Mouse (Mus musculus) layer of hippocampus, adult 8-10 months (tissue): ENCODE results near the gene Bckdk. TPM values are rescaled to one million over a fixed set of nuclear protein-coding genes. Genes with fewer than 3 reads are reported as not detected.
"Not testable (repeated sequence)": the region's sequence is repeated elsewhere in the genome, so short reads cannot be mapped to it uniquely, and the experiment has no call there.

Experiments
- DNase-seq, 2 experiments: peaks; one replicate each; pipeline ENCODE4 v3.0.0; 2022; ENCODE audit warnings: low spot score in 2 of 2
- total RNA-seq, 4 experiments: library from RNA; stranded (reverse); gene quantifications; 2 replicates each; pipeline ENCODE4 v1.2.4; 2022

Gene Bckdk
- total RNA-seq, 4 experiments from 2014 or later = 42.0 to 45.2 (median 42.2) TPM

DNA sequence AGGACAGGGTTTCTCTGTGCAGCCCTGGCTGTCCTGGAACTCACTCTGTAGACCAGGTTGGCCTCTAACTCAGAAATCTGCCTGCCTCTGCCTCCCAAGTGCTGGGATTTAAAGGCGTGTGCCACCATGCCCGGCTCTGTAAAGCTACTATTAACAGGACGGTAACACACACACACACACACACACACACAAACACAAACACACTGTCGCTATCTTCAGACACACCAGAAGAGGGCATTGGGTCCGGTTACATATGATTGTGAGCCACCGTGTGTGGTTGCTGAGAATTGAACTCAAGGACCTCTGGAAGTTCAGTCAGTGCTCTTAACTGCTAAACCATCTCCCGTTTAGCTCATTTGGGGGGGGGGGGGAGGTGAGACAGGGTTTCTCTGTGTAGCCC, 8.0 kb upstream of the Bckdk start:
- not testable (repeated sequence) for DNase-seq

DNA sequence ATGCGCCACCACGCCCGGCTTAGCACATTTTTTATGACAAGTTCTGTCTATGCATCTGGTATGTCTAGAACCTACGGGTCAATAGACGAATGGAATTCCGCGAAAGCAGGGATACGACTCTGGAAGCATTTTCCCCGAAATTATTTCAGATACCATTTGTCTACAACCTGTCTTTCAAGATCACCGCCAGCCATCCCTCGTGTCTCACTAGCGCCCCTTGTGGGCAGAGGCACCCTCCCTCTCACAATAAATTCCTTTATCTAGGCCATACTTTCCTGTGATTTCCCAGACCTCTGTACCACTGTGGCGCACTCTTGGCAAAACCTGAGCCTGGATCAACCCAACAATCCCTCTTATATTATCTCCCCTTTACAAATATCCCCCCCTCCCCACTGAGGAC, 7.5 kb upstream of the Bckdk start:
- DNase-seq = peak in 1 of 2 experiments; percentile 51

DNA sequence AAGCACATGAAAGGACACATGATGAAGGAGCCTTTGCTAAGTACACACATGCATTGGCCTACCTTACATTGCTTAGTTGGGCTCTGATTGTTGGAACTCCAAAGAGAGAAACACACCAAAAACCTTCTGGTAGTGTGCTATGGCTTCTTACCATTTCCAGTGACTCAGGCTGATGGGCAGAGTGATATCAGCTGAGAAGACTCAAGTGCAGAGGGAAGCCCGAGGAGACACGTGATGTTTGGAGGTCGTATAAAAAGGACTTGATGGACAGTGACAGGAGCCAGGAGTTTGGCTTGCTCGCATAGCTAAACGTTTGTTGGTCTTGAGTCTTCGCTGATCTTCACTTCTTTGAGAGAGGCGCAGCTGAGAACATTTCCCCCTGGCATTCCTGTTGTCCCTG, 6.3 kb upstream of the Bckdk start:
- DNase-seq = no peak

DNA sequence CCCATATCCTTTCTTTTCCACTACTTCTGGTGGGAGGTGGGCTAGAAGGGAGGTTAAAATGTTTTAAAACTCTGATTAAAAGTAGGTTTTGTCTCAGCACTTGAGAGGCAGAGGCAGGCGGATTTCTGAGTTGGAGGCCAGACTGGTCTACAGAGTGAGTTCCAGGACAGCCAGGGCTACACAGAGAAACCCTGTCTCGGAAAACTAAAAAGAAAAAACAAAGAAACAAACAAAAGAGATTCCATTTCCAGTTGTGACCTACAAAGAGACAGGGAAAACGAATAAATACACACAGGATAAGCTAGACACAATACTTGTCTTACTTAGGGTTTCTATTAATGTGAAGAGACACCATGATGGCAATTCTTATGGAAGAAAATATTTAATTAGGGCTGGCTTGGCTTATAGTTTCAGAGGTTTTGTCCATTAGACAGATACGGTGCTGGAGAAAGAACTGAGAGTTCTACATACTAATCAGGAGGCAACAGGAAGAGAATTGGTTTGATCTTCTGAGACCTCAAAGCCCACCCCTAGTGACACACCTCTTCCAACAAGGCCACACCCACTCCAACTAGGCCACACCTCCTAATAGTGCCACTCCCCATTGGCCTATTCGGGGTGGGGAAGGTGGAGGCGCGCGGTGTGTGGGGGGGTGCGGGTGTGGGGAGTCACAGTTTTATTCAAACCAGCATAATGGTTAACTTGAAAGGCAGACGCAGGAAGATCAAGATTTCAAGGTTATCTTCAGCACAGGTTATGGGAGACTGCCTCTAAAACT, 5.5 kb upstream of the Bckdk start:
- DNase-seq = no peak

DNA sequence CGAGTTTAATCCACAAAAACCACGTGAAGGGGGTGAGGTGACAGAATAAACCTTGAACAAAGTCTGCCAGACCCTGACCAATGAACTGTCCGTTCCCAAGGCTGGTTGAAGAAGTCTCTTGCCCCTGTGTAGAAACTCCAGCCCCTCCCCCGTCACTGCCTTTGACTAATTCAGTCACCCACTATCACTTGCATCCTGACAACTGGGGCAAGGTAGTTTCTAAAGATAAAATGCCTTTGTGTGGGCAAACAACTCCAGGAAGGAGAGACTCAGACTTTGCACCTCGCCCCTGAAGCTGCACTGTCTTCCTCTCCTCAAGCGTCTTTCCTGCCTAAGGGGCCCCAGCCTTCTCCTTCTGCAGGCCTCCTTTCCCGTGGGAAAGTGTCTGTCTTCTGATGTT, 3.9 kb upstream of the Bckdk start:
- no peak for DNase-seq

DNA sequence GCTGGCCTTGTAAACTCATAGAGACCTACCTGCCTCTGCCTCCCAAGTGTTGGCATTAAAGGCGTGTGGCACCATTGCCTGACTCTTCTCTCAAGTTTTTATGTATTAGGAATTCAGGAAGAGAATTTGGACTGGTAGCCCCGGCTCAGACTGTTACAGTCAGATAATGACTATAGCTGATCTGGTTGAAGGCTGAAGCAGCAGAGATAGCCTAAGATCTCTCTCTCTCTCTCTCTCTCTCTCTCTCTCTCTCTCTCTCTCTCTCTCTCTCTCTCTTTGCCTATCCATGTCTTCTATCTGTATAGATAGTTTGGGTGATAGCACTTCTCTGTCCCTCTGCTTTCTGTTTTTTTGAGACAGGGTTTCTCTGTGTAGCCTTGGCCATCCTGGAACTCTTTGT, 2.1 kb upstream of the Bckdk start:
- DNase-seq = no peak

DNA sequence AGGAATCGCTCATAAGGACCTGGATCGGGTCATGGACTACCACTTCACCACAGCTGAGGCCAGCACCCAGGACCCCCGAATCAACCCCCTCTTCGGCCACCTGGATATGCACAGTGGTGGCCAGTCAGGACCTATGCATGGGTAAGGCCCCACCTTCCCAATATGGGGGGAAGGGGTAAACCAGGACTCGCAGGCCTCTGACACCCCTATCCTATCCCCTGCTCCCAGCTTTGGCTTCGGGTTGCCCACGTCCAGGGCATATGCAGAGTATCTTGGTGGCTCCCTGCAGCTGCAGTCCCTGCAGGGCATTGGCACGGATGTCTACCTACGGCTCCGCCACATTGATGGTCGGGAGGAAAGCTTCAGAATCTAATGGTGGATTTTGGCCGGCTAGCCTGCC, 4.1 kb downstream of the Bckdk start:
- DNase-seq = no peak

DNA sequence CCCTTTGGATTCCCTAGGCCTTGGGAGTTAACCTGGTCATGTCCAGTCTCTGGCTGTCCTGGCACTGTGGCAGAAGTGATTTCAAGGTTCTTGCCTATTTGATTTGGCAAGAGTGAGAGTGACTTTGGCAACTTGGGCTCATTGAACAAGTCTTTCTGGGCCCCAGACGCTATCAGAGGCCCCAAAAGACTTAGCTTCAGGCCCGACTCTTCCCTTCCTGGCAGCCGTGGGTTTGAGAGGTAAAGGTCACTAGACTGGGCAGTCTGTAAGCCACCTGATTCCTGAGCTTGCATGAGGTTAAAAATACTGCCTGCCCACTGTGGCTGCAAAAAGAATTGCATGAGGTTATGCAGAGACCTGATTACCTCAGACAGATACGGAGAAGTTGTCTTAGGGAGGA, 4.8 kb downstream of the Bckdk start:
- DNase-seq = no peak

DNA sequence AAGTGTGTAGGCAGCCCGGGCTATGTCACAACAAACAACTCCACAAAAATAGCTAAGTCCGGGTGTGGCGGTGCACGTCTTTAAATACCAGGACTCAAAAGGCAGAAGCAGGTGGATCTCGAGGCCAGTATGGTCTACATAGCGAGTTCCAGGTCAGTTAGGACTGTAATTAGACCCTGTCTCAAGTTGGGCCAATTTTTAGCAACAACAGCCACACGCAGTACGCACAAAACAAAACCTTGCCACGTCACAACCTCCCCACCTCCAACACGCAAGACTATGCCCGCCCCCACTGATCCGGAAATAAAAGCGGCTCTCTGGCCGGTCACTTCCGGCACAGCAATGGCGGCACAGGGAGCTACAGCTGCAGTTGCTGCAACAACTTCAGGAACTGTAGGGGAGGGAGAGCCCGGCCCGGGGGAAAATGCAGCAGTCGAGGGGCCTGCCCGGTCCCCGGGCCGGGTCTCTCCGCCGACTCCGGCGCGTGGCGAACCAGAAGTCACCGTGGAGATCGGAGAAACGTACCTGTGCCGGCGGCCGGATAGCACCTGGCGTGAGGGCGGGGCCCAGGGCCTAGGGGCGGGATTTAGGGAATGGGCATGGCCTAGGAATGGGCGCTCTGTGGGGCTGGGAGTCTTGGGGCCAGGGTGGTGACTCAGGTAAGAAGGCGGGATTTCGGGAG, 8.4 kb downstream of the Bckdk start, which contains the start of gene Kat8:
Gene Kat8 (plus strand): TSS at position 327 of the 682 bp plus-strand sequence.
- peak; percentile 82 to 84 for DNase-seq

DNA sequence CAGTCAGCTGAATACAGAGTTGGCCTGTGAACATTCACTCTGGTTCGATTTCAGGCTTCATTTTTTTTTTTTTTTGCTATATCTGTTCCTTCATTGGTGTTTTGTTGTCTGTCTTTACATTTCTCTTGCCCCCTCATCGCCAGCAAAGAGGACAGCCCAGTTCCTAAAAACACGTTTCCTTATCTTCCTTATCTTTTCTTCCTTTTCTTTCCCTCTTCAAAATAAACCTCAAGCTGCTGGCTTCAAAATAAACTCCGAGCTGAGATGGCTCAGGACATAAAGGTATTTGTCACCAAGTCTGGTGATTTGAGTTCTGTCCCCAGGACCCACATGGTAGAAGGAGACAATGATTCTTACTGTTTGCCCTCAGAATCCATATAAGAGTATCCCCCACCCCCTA, 9.1 kb downstream of the Bckdk start:
- DNase-seq = no peak

DNA sequence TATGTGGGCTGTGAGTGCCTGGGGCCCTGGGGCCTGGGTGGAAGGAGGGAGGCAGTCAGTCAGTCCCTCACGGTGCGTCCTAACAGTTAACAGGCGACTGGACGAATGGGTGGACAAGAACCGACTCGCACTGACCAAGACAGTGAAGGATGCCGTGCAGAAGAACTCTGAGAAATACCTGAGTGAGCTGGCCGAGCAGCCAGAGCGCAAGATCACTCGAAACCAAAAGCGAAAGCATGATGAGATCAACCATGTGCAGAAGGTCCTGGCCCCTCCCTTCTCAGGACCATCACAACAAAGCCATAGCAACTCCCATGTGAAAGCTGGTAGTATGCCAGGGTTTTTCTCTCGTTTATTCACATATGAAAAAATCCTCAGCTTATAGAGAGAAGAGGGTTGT, 11.4 kb downstream of the Bckdk start:
- no peak for DNase-seq

DNA sequence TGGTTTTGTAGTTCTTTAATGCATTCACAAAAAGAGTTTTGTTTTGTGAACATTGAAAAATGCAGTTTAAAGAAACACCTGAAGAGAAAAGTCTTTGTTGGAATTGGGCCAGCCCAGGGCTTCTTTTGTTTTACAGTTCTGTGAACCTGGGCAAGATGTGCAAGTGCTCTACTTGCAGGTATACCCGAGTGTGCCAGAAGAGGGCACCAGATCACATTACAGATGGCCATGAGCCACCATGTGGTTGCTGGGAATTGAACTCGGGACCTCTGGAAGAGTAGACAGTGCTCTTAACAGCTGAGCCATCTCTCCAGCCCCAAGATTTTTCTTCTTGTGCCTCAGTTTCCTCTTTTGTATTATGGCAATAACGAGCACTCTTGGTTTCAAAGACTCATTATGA, 14.3 kb downstream of the Bckdk start:
- no peak for DNase-seq

DNA sequence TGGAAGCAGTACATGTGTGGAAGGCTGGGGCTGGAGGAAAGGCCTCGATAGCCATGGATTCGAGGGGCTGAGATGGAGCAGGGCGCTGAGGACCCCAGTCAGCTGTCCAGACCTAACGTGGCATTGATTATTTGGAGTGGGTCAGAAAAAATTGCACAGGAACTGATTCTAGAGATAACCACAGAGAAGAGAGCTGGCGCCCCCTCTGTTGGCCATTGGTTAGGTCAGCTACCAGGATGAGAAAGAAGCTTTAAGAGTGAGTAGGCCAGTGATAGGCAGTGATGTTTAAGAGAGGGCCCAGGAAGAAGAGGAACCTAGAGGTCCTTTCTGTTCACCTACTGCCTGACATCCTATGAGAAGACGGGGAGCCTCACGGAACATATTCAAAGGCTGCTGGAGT, 15.4 kb downstream of the Bckdk start:
- no peak for DNase-seq

DNA sequence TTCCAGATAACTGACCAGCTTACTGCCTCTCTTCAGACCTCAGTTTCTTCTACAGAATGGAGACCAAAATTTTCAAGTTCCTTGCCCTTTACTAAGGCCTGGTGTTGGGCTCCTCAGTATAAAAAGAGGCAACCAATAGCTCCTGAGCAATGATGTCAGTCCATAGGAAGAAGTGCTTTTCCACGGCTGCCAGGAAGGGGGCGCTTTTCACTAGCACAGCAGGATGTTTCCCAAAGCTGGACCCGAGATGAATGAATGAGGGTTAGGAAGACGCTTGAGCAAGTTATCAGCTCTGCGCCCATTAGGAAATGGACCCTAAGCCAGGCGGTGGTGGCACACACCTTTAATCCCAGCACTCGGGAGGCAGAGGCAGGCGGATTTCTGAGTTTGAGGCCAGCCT, 17.6 kb downstream of the Bckdk start:
- DNase-seq = no peak

DNA sequence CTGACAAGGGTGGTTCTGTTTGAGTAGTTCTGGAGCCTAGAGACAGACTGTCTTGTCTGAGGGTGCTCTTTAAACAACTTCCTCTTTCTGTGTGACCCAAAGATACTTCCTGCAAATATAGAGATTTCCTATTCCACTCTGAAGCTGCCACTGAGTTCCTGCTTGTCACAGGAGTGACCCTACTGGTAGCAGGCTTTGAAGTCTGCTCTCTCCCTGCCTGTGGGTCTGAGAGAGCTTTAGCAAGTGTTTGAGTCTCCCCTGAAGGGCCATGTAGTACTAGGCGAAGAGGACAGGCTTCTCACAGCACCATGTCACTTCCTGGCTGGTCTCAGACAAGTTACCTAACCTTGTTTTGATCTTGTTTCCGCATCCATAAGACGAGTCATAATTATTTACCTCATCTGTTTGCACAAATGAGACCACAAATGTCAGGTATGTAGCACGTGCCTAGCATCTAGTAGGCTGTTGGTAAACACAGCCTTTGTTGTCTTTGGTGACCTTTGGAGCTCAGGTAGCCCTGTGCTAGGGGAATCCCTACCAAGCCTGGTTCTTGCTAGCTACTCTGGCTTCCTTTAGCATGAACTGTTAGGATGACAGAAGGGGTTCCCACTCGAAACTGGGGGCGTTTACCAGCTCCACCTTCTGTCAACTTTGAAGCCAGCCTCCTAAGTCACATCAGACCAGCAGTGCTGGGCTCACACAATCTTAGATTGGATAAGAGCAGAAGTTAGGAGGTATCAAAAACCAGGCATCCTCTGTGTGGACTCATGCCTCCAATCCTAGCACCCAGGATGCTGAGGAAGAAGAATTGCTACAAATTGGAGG, 18.8 kb downstream of the Bckdk start:
- DNase-seq = no peak

DNA sequence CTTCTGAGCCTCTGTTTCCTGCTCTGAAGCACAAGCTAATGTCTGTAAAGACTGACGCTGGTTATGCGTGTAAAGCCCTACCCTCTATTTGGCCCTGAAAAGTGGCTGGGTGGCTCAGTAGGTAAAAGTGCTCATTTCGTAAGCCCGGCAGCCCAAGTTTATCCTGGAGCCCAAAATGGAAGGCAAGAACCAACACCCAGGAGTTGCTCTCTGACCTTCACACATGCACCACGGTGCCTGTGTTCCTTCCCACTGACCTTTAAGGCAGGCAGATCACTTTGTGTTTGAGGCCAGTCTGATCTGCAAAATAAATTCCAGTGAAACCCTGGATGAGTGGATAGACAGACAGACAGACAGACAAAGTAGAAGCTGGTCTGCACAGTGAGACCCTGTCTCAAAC, 19.8 kb downstream of the Bckdk start:
- DNase-seq = no peak

DNA sequence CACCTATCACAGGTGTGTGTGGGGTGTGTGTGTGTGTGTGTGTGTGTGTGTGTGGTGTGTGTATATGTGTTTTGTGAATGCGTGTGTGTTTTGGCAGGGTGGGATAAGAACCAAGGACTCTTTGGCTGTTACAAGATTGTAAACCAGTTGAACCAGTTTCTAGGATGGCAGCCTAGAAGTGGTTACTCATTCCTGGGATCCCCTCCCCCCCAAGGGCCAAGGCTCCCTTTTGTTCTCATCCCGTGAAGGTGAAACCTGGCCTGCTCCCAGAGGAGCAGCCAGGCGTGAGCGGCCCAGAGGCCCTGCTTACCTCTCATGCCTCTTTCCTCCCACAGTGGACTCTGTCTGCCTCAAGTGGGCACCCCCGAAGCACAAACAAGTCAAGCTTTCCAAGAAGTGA, 21.4 kb downstream of the Bckdk start:
- DNase-seq = no peak

DNA sequence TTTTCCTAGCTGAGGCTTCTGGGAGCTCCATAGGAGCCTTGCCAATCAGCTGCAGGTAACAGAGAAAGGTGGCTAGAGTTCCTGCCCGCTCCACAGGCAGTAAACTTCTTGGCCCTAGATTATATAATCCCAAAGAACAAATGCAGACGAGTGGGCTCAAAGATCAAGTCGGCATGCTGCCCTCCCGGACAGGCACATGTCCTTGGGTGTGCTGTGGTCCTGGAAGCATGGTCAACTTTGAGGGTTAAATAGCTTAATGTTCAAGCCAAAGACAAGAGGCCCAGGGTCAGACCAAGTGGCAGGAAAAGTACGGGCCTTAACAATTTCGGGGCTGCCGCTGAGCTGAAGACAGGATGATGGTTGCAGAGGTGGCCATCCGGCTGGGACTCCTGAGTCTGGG, 22.2 kb downstream of the Bckdk start:
- DNase-seq = no peak

DNA sequence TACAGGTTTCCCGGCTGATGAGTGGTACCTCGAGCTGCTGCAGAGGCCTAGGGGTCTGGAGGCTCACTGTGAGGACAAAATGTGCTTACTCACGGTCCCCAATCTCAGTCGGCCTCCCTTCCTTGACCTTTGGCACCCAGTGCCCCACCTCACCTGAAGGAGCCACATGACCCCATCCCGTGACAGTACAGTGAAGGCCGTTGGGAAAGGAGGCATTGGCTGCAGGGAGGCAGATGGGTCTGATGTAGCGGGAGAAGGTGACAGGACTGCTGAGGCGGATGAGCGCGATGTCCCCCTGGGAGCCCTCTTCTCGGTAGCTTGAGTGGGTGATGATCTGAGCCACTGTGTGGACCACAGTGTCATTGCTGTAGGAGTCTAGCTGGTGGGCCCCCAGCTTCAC, 23.0 kb downstream of the Bckdk start:
- no peak for DNase-seq

DNA sequence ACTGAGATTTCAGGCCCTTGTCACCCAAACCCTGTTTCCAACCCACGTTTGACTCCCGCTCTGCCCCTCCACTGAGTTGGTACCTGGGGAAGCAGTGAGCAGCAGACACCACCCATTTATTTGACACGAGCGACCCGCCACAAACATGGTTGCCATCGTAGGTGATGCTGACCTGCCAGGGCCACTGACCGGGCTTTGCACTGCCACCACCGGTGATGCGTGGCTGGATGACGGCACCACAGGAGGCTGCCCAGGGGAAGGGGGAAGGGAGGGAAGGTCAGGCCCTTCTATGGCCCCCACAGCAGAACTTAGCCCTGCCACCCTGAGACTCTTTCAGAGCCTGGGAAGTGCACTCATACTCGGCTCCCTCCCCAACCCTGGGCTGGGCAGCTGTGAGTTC, 23.8 kb downstream of the Bckdk start:
- DNase-seq = no peak

DNA sequence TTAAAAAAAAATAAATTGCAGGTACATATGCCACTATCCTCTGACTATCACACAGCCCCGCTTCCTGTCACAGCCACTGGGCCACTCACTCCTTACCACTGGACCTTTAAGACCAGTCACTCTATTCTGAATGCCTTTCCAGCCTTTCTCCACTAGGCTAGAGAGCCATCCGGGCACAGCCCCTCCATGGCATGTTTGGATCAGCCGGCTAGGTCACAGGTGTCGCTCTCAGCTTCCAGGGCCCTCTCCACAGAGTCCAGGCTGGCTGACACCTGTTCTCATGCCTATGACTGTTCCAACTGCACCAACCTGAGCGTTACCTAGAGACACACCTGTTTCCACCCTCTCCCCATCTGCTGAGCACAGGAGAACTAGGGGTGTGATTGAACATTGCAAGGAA, 24.7 kb downstream of the Bckdk start:
- no peak for DNase-seq

DNA sequence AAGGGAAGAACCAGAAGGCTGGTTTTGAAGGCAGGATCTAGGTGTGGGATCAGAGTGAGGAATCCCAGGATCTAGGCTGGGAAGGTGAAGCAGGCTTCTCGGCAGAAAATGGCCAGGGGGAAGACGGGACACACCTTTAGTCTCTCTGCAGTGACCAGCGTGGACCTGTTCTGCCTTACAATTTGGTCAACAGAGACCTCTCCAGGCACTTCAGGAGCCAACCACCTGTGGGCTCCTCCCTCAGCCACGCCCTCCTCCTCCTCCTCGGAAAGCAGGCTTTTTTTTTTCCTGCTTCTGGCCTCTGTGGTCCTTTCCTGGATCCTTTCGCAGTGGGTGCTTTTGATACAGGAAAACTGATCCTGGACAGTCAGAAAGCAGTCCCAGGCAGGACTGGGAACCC, 26.0 kb downstream of the Bckdk start, which contains the start of gene Prss8:
Gene Prss8 (minus strand): TSS at position 182 of the 400 bp plus-strand sequence.
- DNase-seq = no peak
